Mouse (Mus musculus): ENCODE data around the gene Csdc2. TPM values are rescaled to one million over a fixed set of nuclear protein-coding genes. Genes with fewer than 3 reads are reported as not detected.

Csdc2 gene
- polyA plus RNA-seq, 1 experiment from 2014 or later: 48.0 TPM

DNA sequence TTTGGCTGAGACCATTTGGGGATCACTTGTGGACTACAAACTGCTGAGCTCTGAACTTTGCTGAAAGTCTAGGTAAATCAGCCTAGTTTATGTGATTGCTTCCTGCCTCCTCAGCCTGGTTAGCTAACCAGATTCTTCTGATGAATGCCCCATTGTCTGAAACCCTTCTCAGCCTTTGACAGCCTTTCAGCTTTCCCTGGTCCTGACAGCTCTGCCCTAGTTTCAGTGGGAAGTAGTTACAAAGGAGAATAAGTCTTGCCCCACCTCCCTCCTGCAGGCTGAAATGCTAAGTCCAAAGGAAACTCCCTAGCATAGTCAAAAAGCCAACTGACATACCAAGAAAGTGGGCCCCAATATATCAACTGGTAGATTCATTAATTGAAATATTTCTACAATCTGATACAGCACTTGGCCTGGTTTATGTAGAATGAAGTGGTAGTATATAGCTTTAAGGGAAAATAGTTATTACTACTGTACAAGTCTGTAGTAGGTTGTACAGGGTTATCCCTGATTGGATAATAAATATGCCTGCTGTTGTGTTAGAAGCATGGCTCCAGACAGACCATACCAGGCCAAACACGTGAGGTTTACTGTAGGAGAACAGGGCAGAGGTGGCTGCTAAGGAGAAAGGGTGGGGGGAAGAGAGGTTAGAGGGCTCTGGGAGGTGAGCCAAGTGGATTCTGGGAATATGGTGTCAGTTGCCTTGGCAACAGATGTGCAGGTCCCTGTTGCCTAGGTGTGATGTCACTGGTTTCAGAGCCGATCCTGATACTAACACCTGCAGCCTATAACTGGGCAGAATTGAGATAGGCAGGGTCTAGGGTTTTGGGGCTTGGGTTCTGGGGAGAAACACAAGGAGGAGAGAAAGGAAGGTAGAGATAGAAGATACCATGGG is 49.0 kb downstream of the Csdc2 start:
- H3K9me3 ChIP-seq (replicated peaks): no peaks in the 10 kb centered on the region
- no peak overlapping the region for H3K27ac ChIP-seq
- H3K36me3 ChIP-seq: no peaks in the 10 kb centered on the region
- no peaks in the 10 kb centered on the region for H3K27me3 ChIP-seq
- ATAC-seq (ENCODE audit: low FRiP score): no peak
- WGBS: 53% methylated on average over 2 of the region's 2 CpGs
- no peak overlapping the region for H3K4me2 ChIP-seq (replicated peaks)
- peaks cover 5% of the 10 kb centered on the region; the same call in 1 of the 2 replicates for H3K4me1 ChIP-seq
- no peak overlapping the region for H3K9ac ChIP-seq
- H3K4me3 ChIP-seq: no peak overlapping the region

- Histone ChIP-seq H3K36me3 (no peaks in the 10 kb centered on the region), H3K4me2 (replicated peaks) (no peak within 1 kb of the TSS), H3K27ac (no peak within 1 kb of the TSS), H3K4me1 (peaks cover 5% of the 10 kb centered on the region; the same call in 1 of the 2 replicates), H3K4me3 (no peak within 1 kb of the TSS), H3K9ac (no peak within 1 kb of the TSS), H3K9me3 (replicated peaks) (no peaks in the 10 kb centered on the region), H3K27me3 (no peaks in the 10 kb centered on the region)
- WGBS: 81% methylated on average over 3 of the region's 3 CpGs
- ATAC-seq (ENCODE audit: low FRiP score): no peak
These were observed 51.1 kb downstream of the Csdc2 start, which contains the start of gene Xrcc6 for GRCm38 (mm10) chr15:81987646-81988045. Gene Xrcc6, plus strand, starts transcription at chr15:81987835.

DNA sequence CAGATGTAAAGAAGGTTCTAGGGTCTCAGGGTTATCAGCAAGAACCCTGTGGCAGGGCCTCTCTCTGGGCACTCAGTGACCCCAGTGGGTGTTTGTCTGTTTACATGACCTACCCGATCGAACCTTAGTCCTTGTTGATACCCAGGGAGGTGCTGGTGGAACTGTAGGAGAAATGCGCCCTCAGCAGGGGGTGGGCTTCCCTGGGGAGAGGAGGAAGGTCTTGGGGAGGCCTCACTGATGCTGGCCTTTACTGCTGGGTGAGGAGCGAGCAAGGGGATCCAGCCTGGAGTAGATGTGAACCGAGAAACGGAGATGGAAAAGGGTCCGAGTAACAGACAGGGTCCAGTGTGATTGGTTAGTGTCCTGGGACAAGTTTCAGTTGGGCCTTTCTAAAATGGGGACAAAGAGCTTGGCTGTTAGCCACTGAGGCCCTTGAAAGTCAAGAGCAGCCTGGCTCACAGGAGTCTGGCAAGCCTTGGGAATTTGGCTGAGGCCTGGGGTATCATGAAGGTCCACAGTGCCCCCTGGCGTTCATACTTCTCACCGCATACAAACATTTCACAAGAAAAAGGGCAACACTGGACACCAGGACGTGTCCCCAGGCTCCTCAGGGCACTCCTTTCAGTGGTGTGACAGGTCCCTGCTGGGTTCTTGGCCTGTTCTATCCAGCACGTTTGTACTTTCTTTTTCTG is 53.0 kb downstream of the Csdc2 start:
- H3K9ac ChIP-seq: no peak overlapping the region
- H3K4me3 ChIP-seq: no peak overlapping the region
- H3K4me1 ChIP-seq: peaks cover 5% of the 10 kb centered on the region; the same call in 1 of the 2 replicates
- H3K4me2 ChIP-seq (replicated peaks): no peak overlapping the region
- H3K36me3 ChIP-seq: peaks cover 13% of the 10 kb centered on the region
- WGBS: 43% methylated on average over 11 of the region's 11 CpGs
- no peaks in the 10 kb centered on the region for H3K27me3 ChIP-seq
- 0 out of 2 replicates have a peak, but pooled peaks have one; percentile 48 for ATAC-seq (ENCODE audit: low FRiP score)
- H3K27ac ChIP-seq: no peak overlapping the region
- H3K9me3 ChIP-seq (replicated peaks): no peaks in the 10 kb centered on the region

- ATAC-seq (ENCODE audit: low FRiP score): no peak
- Histone ChIP-seq H3K27me3 (no peaks in the 10 kb centered on the region), H3K27ac (no peak overlapping the region), H3K9me3 (replicated peaks) (no peaks in the 10 kb centered on the region), H3K4me1 (peaks cover 5% of the 10 kb centered on the region; the same call in 1 of the 2 replicates), H3K9ac (no peak overlapping the region), H3K4me2 (replicated peaks) (no peak overlapping the region), H3K4me3 (no peak overlapping the region), H3K36me3 (peaks cover 22% of the 10 kb centered on the region)
- WGBS: 49% methylated on average over 7 of the region's 7 CpGs
These were observed 54.0 kb downstream of the Csdc2 start for GRCm38 (mm10) chr15:81990549-81990948.

- Histone ChIP-seq H3K36me3 (peaks cover 46% of the 10 kb centered on the region), H3K9me3 (replicated peaks) (no peaks in the 10 kb centered on the region), H3K27ac (no peak overlapping the region), H3K4me1 (no peaks in the 10 kb centered on the region), H3K9ac (no peak overlapping the region), H3K4me3 (no peak overlapping the region), H3K27me3 (no peaks in the 10 kb centered on the region), H3K4me2 (replicated peaks) (no peak overlapping the region)
- ATAC-seq (ENCODE audit: low FRiP score): no peak
- WGBS: 94% methylated on average over 6 of the region's 6 CpGs
These were observed 57.4 kb downstream of the Csdc2 start for GRCm38 (mm10) chr15:81993992-81994391.

Other genes starting within 250 kb of the Csdc2 start
- 8.4 and 9.0 TPM in 2 replicates for gene Chadl, start 239.5 kb upstream of the Csdc2 start, polyA plus RNA-seq (2016; fragmentation: Nextera tagmentation; extraction: Ambion mirVana)
- 51.6 and 52.1 TPM in 2 replicates for gene Zc3h7b, start 191.7 kb upstream of the Csdc2 start, polyA plus RNA-seq (2016; fragmentation: Nextera tagmentation; extraction: Ambion mirVana)
- gene Rangap1, start 191.2 kb upstream of the Csdc2 start, polyA plus RNA-seq (2016; fragmentation: Nextera tagmentation; extraction: Ambion mirVana): 131 and 134 TPM in 2 replicates
- 30.0 and 31.9 TPM in 2 replicates for gene Tef, start 134.3 kb upstream of the Csdc2 start, polyA plus RNA-seq (2016; fragmentation: Nextera tagmentation; extraction: Ambion mirVana)
- 20.4 and 21.2 TPM in 2 replicates for gene Tob2, start 78.0 kb upstream of the Csdc2 start, polyA plus RNA-seq (2016; fragmentation: Nextera tagmentation; extraction: Ambion mirVana)
- gene Phf5a, start 64.8 kb upstream of the Csdc2 start, polyA plus RNA-seq (2016; fragmentation: Nextera tagmentation; extraction: Ambion mirVana): 102 and 115 TPM in 2 replicates
- 193 TPM in 2 replicates for gene Aco2, start 64.5 kb upstream of the Csdc2 start, polyA plus RNA-seq (2016; fragmentation: Nextera tagmentation; extraction: Ambion mirVana)
- 58.0 and 58.4 TPM in 2 replicates for gene Polr3h, start 10.5 kb upstream of the Csdc2 start, polyA plus RNA-seq (2016; fragmentation: Nextera tagmentation; extraction: Ambion mirVana)
- 30.7 and 32.3 TPM in 2 replicates for gene Pmm1, start 24.2 kb downstream of the Csdc2 start, polyA plus RNA-seq (2016; fragmentation: Nextera tagmentation; extraction: Ambion mirVana)
- not detected in 2 replicates for gene 1700029P11Rik, start 43.8 kb downstream of the Csdc2 start, polyA plus RNA-seq (2016; fragmentation: Nextera tagmentation; extraction: Ambion mirVana)
- 58.4 and 62.3 TPM in 2 replicates for gene Xrcc6, start 51.1 kb downstream of the Csdc2 start, polyA plus RNA-seq (2016; fragmentation: Nextera tagmentation; extraction: Ambion mirVana)
- 41.4 and 42.3 TPM in 2 replicates for gene Desi1, start 97.1 kb downstream of the Csdc2 start, polyA plus RNA-seq (2016; fragmentation: Nextera tagmentation; extraction: Ambion mirVana)
- 169 and 192 TPM in 2 replicates for gene Snu13, start 110.8 kb downstream of the Csdc2 start, polyA plus RNA-seq (2016; fragmentation: Nextera tagmentation; extraction: Ambion mirVana)
- gene 4930407I10Rik, start 122.4 kb downstream of the Csdc2 start, polyA plus RNA-seq (2016; fragmentation: Nextera tagmentation; extraction: Ambion mirVana): not detected in 2 replicates
- gene Mei1, start 133.2 kb downstream of the Csdc2 start, polyA plus RNA-seq (2016; fragmentation: Nextera tagmentation; extraction: Ambion mirVana): 0.14 TPM in 1 of 2 replicates, not detected in the other
- 17.0 and 17.1 TPM in 2 replicates for gene Ccdc134, start 191.2 kb downstream of the Csdc2 start, polyA plus RNA-seq (2016; fragmentation: Nextera tagmentation; extraction: Ambion mirVana)
- 230 and 244 TPM in 2 replicates for gene Srebf2, start 210.4 kb downstream of the Csdc2 start, polyA plus RNA-seq (2016; fragmentation: Nextera tagmentation; extraction: Ambion mirVana)

All from hindbrain, embryonic 12.5 days (tissue).